Mouse (Mus musculus): Measurements from ENCODE around the gene Gm28230. TPM values are rescaled to one million over a fixed set of nuclear protein-coding genes. Genes with fewer than 3 reads are reported as not detected.

The Gm28230 gene
- polyA plus RNA-seq, 1 experiment from 2014 or later, result not detected

DNA sequence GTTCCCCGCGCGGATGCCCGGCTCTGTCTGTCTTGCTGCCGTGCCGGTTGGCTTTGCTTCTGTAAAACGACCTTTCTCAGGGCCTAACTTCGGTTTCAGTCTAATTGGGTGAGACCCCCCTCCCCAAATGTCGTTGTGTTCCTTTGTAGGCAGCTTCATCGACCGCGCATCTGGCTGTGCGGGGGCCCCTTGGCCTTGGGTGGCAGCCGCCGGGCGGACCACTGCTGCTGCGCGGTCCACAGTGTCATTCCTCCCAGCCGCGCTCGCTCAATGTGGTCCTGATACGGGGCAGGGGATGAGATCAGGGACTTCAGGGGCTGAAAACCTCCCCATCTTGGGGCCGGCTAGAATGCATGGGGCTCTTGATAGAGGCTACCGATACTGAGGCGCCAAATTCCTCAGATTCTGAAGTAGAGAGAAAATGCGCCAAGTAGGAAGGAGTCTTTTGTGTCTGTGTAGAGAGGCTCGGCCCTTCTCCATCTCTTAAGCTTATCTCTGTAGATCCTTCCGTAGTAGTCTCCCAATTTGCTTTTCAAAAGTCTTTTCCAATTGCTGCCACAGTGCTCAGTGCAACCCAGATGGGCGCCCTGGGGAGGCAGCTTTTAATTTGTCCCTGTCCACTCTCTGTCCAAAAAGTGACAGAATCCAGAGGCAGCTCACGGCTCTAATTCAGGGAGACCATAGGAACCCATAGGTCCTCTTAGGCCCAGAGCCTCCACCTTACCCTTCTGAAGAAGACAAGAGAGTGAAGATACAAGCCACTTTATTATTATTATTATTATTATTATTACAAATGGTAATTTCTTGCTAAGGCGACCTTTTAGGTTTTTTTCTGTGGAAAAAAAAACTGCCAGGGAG is 38.6 kb upstream of the Gm28230 start:
- 2% methylated on average over 31 of the region's 31 CpGs for WGBS
- no peaks in the 10 kb centered on the region for H3K9me3 ChIP-seq (ENCODE audit: control insufficient read depth, low read length)
- no peaks in the 10 kb centered on the region; a peak in 2 of 4 replicates for H3K4me1 ChIP-seq (ENCODE audit: control insufficient read depth in 2 of 2, insufficient read depth in 2 of 2, low read length in 2 of 2)
- H3K36me3 ChIP-seq (ENCODE audit: control insufficient read depth, insufficient read depth, low read length), result no peaks in the 10 kb centered on the region
- no peak overlapping the region for H3K4me2 ChIP-seq (ENCODE audit: low read length)
- H3K4me3 ChIP-seq (ENCODE audit: control insufficient read depth in 1 of 2, insufficient read depth in 1 of 2, low read depth in 1 of 2, low read length in 2 of 2), result no peak overlapping the region
- ATAC-seq (ENCODE audit: insufficient number of reproducible peaks, insufficient read depth, low FRiP score, low read depth), result no peak
- H3K27me3 ChIP-seq (ENCODE audit: control insufficient read depth, insufficient read depth, low read length), result peaks cover 98% of the 10 kb centered on the region
- no peak overlapping the region for H3K9ac ChIP-seq (ENCODE audit: low read length)
- H3K27ac ChIP-seq (replicated peaks in 1 of 2; ENCODE audit: control insufficient read depth in 1 of 2, insufficient read depth in 1 of 2, low read depth in 2 of 2, low read length in 2 of 2), result no peak overlapping the region

DNA sequence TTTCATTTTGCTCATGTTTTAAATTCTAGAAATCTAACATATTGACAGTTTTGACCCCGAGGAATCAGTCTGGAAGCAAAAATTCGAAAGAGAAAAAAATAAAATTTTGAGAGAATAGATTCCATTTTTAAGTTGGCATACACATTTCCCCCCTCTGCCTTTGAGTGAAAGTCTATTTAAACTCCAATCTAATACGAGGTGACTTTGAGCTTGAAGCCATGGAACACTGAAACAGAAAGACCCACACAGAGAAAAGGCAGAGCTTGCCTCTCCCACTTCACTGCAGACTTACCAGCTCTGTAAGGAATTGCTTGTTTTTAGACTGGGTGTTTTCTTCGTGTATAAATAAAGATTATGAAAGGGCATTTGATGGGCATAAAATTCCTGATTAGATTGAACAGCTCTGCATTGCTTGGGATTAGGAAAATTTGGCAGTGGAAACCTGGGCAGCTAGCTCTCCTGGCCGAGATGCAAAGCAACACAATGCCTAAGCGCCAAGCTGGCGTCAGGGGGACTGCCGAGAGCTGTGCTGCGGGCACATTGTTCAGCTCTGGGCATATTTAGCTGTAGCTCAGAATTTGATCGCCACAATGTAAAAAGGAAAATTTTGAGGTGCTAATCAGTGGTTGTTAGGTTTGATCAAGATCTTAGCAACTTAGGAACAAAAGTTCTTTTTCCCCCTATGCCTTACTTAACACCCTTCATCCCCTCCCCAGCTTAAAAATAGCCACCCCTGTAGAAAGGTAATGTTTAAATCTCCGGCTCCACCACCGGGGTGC is 37.5 kb upstream of the Gm28230 start:
- no peak for ATAC-seq (ENCODE audit: insufficient number of reproducible peaks, insufficient read depth, low FRiP score, low read depth)
- H3K27me3 ChIP-seq (ENCODE audit: control insufficient read depth, insufficient read depth, low read length), result peaks cover 98% of the 10 kb centered on the region
- 3% methylated on average over 12 of the region's 12 CpGs for WGBS
- no peak overlapping the region for H3K9ac ChIP-seq (ENCODE audit: low read length)
- H3K4me2 ChIP-seq (ENCODE audit: low read length), result no peak overlapping the region
- H3K36me3 ChIP-seq (ENCODE audit: control insufficient read depth, insufficient read depth, low read length), result no peaks in the 10 kb centered on the region
- no peaks in the 10 kb centered on the region for H3K9me3 ChIP-seq (ENCODE audit: control insufficient read depth, low read length)
- H3K27ac ChIP-seq (replicated peaks in 1 of 2; ENCODE audit: control insufficient read depth in 1 of 2, insufficient read depth in 1 of 2, low read depth in 2 of 2, low read length in 2 of 2), result no peak overlapping the region
- no peaks in the 10 kb centered on the region; a peak in 1 of 4 replicates for H3K4me1 ChIP-seq (ENCODE audit: control insufficient read depth in 2 of 2, insufficient read depth in 2 of 2, low read length in 2 of 2)
- H3K4me3 ChIP-seq (ENCODE audit: control insufficient read depth in 1 of 2, insufficient read depth in 1 of 2, low read depth in 1 of 2, low read length in 2 of 2), result no peak overlapping the region

DNA sequence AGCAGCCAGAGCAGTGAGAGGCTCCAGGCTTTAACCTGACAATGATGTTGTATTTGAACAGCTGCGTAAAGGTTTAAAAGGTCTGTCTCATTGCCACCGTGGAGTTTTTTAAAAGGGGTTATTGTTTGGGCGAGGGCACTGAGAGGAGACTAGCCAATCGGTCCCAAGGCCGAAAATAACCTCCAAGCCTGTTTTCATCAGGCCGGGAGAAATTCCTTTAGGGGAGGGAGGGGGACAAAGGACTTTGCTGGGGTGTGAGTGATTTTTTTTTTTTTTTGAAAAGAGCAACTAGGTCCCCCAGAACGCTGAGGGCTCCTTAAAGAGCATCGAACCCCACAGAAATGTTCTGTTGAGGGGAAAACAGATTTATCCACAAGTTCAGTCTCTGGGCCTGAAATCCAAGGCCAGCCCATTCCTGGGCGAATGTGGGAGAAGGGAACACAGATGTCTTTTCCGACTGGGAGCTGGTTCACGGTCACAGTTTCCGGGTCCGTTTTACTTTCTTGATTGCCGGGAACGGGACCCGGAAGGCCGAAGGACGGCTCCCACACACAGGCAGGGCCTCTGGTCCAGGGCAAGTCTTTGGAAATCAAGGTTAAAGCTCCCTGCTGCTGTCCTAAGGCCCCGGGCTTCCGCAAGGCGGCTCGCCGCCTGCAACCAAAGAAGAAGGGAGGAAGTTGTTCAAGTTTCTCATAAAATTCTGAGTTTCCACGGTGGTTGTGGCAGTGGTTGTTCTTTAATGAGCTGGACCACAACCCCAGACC is 36.8 kb upstream of the Gm28230 start:
- Histone ChIP-seq H3K27ac (replicated peaks in 1 of 2; ENCODE audit: control insufficient read depth in 1 of 2, insufficient read depth in 1 of 2, low read depth in 2 of 2, low read length in 2 of 2) (no peak overlapping the region), H3K36me3 (ENCODE audit: control insufficient read depth, insufficient read depth, low read length) (no peaks in the 10 kb centered on the region), H3K4me1 (ENCODE audit: control insufficient read depth in 2 of 2, insufficient read depth in 2 of 2, low read length in 2 of 2) (no peaks in the 10 kb centered on the region; a peak in 1 of 4 replicates), H3K9ac (ENCODE audit: low read length) (no peak overlapping the region), H3K4me2 (ENCODE audit: low read length) (no peak overlapping the region), H3K4me3 (ENCODE audit: control insufficient read depth in 1 of 2, insufficient read depth in 1 of 2, low read depth in 1 of 2, low read length in 2 of 2) (no peak overlapping the region), H3K9me3 (ENCODE audit: control insufficient read depth, low read length) (no peaks in the 10 kb centered on the region), H3K27me3 (ENCODE audit: control insufficient read depth, insufficient read depth, low read length) (peaks cover 98% of the 10 kb centered on the region)
- no peak for ATAC-seq (ENCODE audit: insufficient number of reproducible peaks, insufficient read depth, low FRiP score, low read depth)
- 1% methylated on average over 24 of the region's 24 CpGs for WGBS

DNA sequence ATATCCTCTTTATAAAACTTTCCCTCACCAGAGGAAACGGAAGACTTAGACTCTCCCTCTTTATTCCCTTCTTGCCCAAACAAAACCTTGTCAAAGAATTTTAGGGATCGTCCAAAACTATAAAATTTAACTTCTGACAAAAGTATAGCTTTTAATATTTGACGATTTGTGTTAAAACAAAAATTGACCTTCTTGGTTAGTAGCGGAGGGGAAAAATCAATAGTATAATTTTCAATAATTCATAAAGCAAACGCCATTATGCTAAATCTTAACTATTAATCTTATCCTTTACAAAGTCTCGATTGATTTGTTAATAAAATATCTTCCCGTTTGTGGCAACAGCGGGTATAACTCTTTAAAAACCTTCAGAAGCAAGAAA is 36.2 kb upstream of the Gm28230 start:
- no peak overlapping the region for H3K9ac ChIP-seq (ENCODE audit: low read length)
- no peak for ATAC-seq (ENCODE audit: insufficient number of reproducible peaks, insufficient read depth, low FRiP score, low read depth)
- no peak overlapping the region for H3K4me2 ChIP-seq (ENCODE audit: low read length)
- peaks cover 98% of the 10 kb centered on the region for H3K27me3 ChIP-seq (ENCODE audit: control insufficient read depth, insufficient read depth, low read length)
- no peak overlapping the region for H3K27ac ChIP-seq (replicated peaks in 1 of 2; ENCODE audit: control insufficient read depth in 1 of 2, insufficient read depth in 1 of 2, low read depth in 2 of 2, low read length in 2 of 2)
- WGBS, result 4% methylated on average over 8 of the region's 8 CpGs
- no peaks in the 10 kb centered on the region for H3K36me3 ChIP-seq (ENCODE audit: control insufficient read depth, insufficient read depth, low read length)
- H3K9me3 ChIP-seq (ENCODE audit: control insufficient read depth, low read length), result no peaks in the 10 kb centered on the region
- no peak overlapping the region for H3K4me3 ChIP-seq (ENCODE audit: control insufficient read depth in 1 of 2, insufficient read depth in 1 of 2, low read depth in 1 of 2, low read length in 2 of 2)
- H3K4me1 ChIP-seq (ENCODE audit: control insufficient read depth in 2 of 2, insufficient read depth in 2 of 2, low read length in 2 of 2), result no peaks in the 10 kb centered on the region; a peak in 1 of 4 replicates

DNA sequence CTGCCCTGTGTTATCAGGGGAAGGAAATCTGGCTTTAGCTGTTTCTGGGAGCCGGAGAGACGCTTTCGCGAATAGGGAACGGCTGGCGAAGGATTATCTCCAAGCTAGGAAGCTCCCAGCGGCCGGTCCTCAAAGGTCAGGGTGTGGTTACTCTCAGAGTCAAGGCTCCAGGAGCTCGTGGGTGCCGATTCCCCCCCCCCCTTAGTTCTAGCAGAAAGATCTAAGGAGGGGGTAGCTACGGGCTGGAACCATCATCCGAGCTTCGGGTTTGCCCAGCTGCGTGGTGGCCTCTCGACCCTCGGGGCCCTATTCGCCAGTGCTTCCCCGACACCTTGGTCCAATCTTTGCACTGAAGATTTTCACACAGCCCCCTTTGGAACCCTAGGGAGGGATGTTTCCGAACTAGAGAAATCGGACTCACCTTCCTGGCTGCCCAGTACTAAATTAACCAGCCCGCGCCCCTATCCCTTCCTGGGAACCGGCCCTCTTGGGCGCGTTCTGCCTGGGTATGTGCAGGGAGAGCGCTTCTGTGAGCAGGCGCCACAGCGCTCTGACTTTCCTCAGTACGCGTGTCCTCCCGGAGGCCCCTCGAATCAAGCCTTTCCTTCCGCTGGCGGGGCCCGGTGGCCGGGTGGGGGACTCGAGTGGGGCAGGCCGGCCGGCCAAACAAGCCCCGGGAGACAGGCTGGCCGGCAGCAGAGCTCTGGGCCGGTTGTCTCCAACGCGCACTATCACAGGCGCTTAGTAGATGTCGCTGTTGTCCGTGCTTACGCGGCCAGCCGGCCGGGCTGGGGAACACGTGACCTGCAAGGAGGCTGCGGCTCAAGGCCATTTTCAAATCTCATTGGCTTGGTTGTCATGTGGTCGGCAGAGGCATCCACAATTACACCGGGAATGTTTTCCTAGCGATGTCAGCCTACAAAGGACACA is 35.2 kb upstream of the Gm28230 start, which contains the start of gene Hoxd10:
Hoxd10 (plus strand) TSS at position 903 of the 930 bp plus-strand sequence.
- H3K27me3 ChIP-seq (ENCODE audit: control insufficient read depth, insufficient read depth, low read length), result peaks cover 99% of the 10 kb centered on the region
- H3K4me3 ChIP-seq (ENCODE audit: control insufficient read depth in 1 of 2, insufficient read depth in 1 of 2, low read depth in 1 of 2, low read length in 2 of 2), result 0 out of 4 replicates have a peak within 1 kb of the TSS, but pooled peaks of 1 of the 2 experiments have one; percentile 17
- ATAC-seq (ENCODE audit: insufficient number of reproducible peaks, insufficient read depth, low FRiP score, low read depth), result 0 out of 2 replicates have a peak, but pooled peaks have one; percentile 31
- H3K9ac ChIP-seq (ENCODE audit: low read length), result no peak within 1 kb of the TSS
- H3K36me3 ChIP-seq (ENCODE audit: control insufficient read depth, insufficient read depth, low read length), result no peaks in the 10 kb centered on the region
- no peak within 1 kb of the TSS for H3K27ac ChIP-seq (replicated peaks in 1 of 2; ENCODE audit: control insufficient read depth in 1 of 2, insufficient read depth in 1 of 2, low read depth in 2 of 2, low read length in 2 of 2)
- no peaks in the 10 kb centered on the region; a peak in 1 of 4 replicates for H3K4me1 ChIP-seq (ENCODE audit: control insufficient read depth in 2 of 2, insufficient read depth in 2 of 2, low read length in 2 of 2)
- H3K9me3 ChIP-seq (ENCODE audit: control insufficient read depth, low read length), result no peaks in the 10 kb centered on the region
- H3K4me2 ChIP-seq (ENCODE audit: low read length), result 0 out of 2 replicates have a peak within 1 kb of the TSS, but pooled peaks have one; percentile 5
- 2% methylated on average over 56 of the region's 56 CpGs for WGBS

DNA sequence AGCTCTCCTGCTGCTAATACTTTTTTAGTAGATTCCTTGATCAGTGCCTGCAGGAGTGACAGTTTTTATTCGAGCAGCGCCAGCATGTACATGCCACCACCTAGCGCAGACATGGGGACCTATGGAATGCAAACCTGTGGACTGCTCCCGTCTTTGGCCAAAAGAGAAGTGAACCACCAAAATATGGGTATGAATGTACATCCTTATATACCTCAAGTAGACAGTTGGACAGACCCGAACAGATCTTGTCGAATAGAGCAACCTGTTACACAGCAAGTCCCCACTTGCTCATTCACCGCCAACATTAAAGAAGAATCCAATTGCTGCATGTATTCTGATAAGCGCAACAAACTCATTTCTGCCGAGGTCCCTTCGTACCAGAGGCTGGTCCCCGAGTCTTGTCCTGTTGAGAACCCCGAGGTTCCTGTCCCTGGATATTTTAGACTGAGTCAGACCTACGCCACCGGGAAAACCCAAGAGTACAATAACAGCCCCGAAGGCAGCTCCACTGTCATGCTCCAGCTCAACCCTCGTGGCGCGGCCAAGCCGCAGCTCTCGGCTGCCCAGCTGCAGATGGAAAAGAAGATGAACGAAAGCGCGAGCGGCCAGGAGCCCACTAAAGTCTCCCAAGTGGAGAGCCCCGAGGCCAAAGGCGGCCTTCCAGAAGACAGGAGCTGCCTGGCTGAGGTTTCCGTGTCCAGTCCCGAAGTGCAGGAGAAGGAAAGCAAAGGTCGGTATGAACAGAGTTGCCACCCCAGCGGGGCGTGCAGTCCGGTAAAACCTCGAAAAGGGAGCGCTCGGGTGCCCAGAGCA is 34.3 kb upstream of the Gm28230 start:
- Histone ChIP-seq H3K4me2 (ENCODE audit: low read length) (no peak overlapping the region), H3K27me3 (ENCODE audit: control insufficient read depth, insufficient read depth, low read length) (peaks cover 99% of the 10 kb centered on the region), H3K9me3 (ENCODE audit: control insufficient read depth, low read length) (no peaks in the 10 kb centered on the region), H3K27ac (replicated peaks in 1 of 2; ENCODE audit: control insufficient read depth in 1 of 2, insufficient read depth in 1 of 2, low read depth in 2 of 2, low read length in 2 of 2) (no peak overlapping the region), H3K9ac (ENCODE audit: low read length) (no peak overlapping the region), H3K4me1 (ENCODE audit: control insufficient read depth in 2 of 2, insufficient read depth in 2 of 2, low read length in 2 of 2) (no peaks in the 10 kb centered on the region; a peak in 1 of 4 replicates), H3K4me3 (ENCODE audit: control insufficient read depth in 1 of 2, insufficient read depth in 1 of 2, low read depth in 1 of 2, low read length in 2 of 2) (0 out of 4 replicates have a peak overlapping the region, but pooled peaks of 1 of the 2 experiments have one; percentile 9), H3K36me3 (ENCODE audit: control insufficient read depth, insufficient read depth, low read length) (no peaks in the 10 kb centered on the region)
- 5% methylated on average over 35 of the region's 35 CpGs for WGBS
- no peak for ATAC-seq (ENCODE audit: insufficient number of reproducible peaks, insufficient read depth, low FRiP score, low read depth)
